Mouse (Mus musculus) heart, adult 8-10 months (tissue): ENCODE data around the gene Tnf. TPM values are rescaled to one million over a fixed set of nuclear protein-coding genes. Genes with fewer than 3 reads are reported as not detected.

Experiments used
- DNase-seq: peaks from one replicate; pipeline ENCODE4 v3.0.0; 2022; ENCODE audit warnings: low spot score
- total RNA-seq, 4 experiments: library from RNA; stranded (reverse); gene quantifications; 2 replicates each; pipeline ENCODE4 v1.2.4; 2022

The Tnf gene
- under 1 TPM; 0.25 to 0.97 (median 0.52) TPM for total RNA-seq

GRCm38 (mm10) chr17:35201787-35202186 is at the start of gene Tnf:
Tnf (minus strand) TSS chr17:35202007.
- peak; percentile 84 for DNase-seq

GRCm38 (mm10) chr17:35251162-35251719 is 49.4 kb upstream of the Tnf start:
- no peak for DNase-seq

GRCm38 (mm10) chr17:35250348-35251120 is 48.7 kb upstream of the Tnf start:
- no peak for DNase-seq

- no peak for DNase-seq
Observed at GRCm38 (mm10) chr17:35249451-35250197, 47.8 kb upstream of the Tnf start.

GRCm38 (mm10) chr17:35248986-35249385 is 47.2 kb upstream of the Tnf start:
- no peak for DNase-seq

GRCm38 (mm10) chr17:35247144-35247543 is 45.3 kb upstream of the Tnf start:
- no peak for DNase-seq

GRCm38 (mm10) chr17:35245731-35246623 is 44.2 kb upstream of the Tnf start:
- no peak for DNase-seq

- DNase-seq, result no peak
Observed at GRCm38 (mm10) chr17:35244999-35245398, 43.2 kb upstream of the Tnf start.

- no peak for DNase-seq
Observed at GRCm38 (mm10) chr17:35243086-35243485, 41.3 kb upstream of the Tnf start.

GRCm38 (mm10) chr17:35242015-35242941 is 40.5 kb upstream of the Tnf start:
- no peak for DNase-seq

- peak; percentile 93 for DNase-seq
Observed at GRCm38 (mm10) chr17:35241305-35242014, 39.7 kb upstream of the Tnf start, which contains the start of gene Ddx39b. Ddx39b (plus strand) TSS chr17:35241746.

GRCm38 (mm10) chr17:35240384-35241304 is 38.8 kb upstream of the Tnf start:
- no peak for DNase-seq

- no peak for DNase-seq
Observed at GRCm38 (mm10) chr17:35239700-35240099, 37.9 kb upstream of the Tnf start.

GRCm38 (mm10) chr17:35237504-35237903 is 35.7 kb upstream of the Tnf start:
- no peak for DNase-seq

- no peak for DNase-seq
Observed at GRCm38 (mm10) chr17:35236996-35237395, 35.2 kb upstream of the Tnf start.

- peak; percentile 97 for DNase-seq
Observed at GRCm38 (mm10) chr17:35236390-35236746, 34.6 kb upstream of the Tnf start.

GRCm38 (mm10) chr17:35235614-35236389 is 34.0 kb upstream of the Tnf start, which contains the start of gene Nfkbil1:
Nfkbil1 (minus strand) TSS chr17:35235792.
- peak; percentile 95 for DNase-seq

GRCm38 (mm10) chr17:35234903-35235302 is 33.1 kb upstream of the Tnf start:
- no peak for DNase-seq
